Mouse (Mus musculus): Measurements from ENCODE around the gene Daxx. TPM values are rescaled to one million over a fixed set of nuclear protein-coding genes. Genes with fewer than 3 reads are reported as not detected.

Gene Daxx
- polyA plus RNA-seq, 1 experiment: 1.4 TPM

GRCm38 (mm10) chr17:33926207-33926932, 17.2 kb downstream of the Daxx start:
- peaks cover 74% of the 10 kb centered on the region for H3K4me1 ChIP-seq (ENCODE audit: control insufficient read depth)
- H3K27me3 ChIP-seq (ENCODE audit: control insufficient read depth): peaks cover 2% of the 10 kb centered on the region; the same call in 1 of the 2 replicates
- H3K36me3 ChIP-seq (ENCODE audit: control insufficient read depth): peaks cover 42% of the 10 kb centered on the region
- H3K9me3 ChIP-seq (ENCODE audit: control insufficient read depth, low read length): peaks cover 4% of the 10 kb centered on the region
- TF ChIP-seq TAL1 (IDR thresholded peaks at IDR 0.05; ENCODE audit: low read length) (no peak), GATA1 (IDR thresholded peaks at IDR 0.05; ENCODE audit: low read length) (no peak)
- no peak overlapping the region for H3K4me3 ChIP-seq (replicated peaks)

- peaks cover 51% of the 10 kb centered on the region for H3K36me3 ChIP-seq (ENCODE audit: control insufficient read depth)
- H3K4me3 ChIP-seq (replicated peaks): peak overlapping the region; percentile 95
- peaks cover 15% of the 10 kb centered on the region for H3K9me3 ChIP-seq (ENCODE audit: control insufficient read depth, low read length)
- peaks cover 70% of the 10 kb centered on the region for H3K4me1 ChIP-seq (ENCODE audit: control insufficient read depth)
- TF ChIP-seq TAL1 (IDR thresholded peaks at IDR 0.05; ENCODE audit: low read length): no peak
- TF ChIP-seq GATA1 (IDR thresholded peaks at IDR 0.05; ENCODE audit: low read length): no peak
- H3K27me3 ChIP-seq (ENCODE audit: control insufficient read depth): peaks cover 2% of the 10 kb centered on the region; the same call in 1 of the 2 replicates
These were observed 19.2 kb downstream of the Daxx start for GRCm38 (mm10) chr17:33928251-33928947.

GRCm38 (mm10) chr17:33929371-33930279, 20.4 kb downstream of the Daxx start, which contains the start of gene Rgl2:
TSS of gene Rgl2 (plus strand) at chr17:33929543.
- TF ChIP-seq GATA1 (IDR thresholded peaks at IDR 0.05; ENCODE audit: low read length) (no peak), TAL1 (IDR thresholded peaks at IDR 0.05; ENCODE audit: low read length) (no peak)
- peaks cover 15% of the 10 kb centered on the region for H3K9me3 ChIP-seq (ENCODE audit: control insufficient read depth, low read length)
- H3K36me3 ChIP-seq (ENCODE audit: control insufficient read depth): peaks cover 54% of the 10 kb centered on the region
- H3K4me3 ChIP-seq (replicated peaks): peak within 1 kb of the TSS; percentile 95
- H3K4me1 ChIP-seq (ENCODE audit: control insufficient read depth): peaks cover 69% of the 10 kb centered on the region
- peaks cover 2% of the 10 kb centered on the region; the same call in 1 of the 2 replicates for H3K27me3 ChIP-seq (ENCODE audit: control insufficient read depth)

DNA sequence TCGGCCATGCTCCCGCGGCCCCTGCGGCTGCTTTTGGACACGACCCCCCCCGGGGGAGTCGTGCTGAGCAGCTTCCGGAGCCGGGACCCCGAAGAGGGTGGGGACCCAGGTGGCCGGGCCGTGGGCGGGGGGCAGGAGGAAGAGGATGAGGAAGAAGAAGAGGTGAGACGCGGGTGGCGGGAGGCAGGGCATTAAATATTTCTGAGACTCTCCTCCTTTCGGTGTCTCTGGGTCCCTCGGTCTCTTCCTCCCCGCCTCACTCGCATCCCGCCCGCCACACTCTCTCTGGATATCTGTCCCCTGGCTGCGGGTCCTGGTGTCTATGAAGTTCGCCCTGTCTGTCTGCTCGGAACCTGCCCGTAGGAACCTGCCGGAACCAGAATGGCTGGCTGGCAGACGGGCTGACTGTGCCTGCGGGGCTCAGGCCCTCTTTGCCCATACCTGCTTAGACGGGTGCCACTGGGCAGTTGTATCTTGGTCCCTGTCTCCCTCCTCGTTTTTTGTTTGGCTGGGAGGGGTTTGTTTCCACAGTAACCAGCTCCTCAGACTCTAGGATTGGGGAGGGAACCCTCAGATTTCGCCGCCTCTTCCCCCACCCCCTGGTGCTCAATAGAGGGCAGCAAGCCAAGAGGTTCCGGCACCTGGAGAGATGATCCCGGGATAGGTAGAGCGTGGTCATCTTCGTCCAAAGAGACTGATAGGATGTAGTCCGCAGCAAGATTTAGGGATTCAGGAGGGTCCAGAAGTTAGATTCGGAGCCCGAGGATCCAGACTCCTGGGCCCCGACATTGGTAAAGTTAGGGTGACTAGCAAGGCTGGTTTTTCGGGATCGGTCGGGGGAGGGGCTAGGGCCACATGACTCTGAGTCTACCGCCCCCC, 21.3 kb downstream of the Daxx start:
- H3K36me3 ChIP-seq (ENCODE audit: control insufficient read depth): peaks cover 54% of the 10 kb centered on the region
- no peak for TF ChIP-seq GATA1 (IDR thresholded peaks at IDR 0.05; ENCODE audit: low read length)
- no peak for TF ChIP-seq TAL1 (IDR thresholded peaks at IDR 0.05; ENCODE audit: low read length)
- H3K9me3 ChIP-seq (ENCODE audit: control insufficient read depth, low read length): peaks cover 11% of the 10 kb centered on the region
- peaks cover 70% of the 10 kb centered on the region for H3K4me1 ChIP-seq (ENCODE audit: control insufficient read depth)
- H3K27me3 ChIP-seq (ENCODE audit: control insufficient read depth): peaks cover 2% of the 10 kb centered on the region; the same call in 1 of the 2 replicates
- peak overlapping the region; percentile 95 for H3K4me3 ChIP-seq (replicated peaks)

GRCm38 (mm10) chr17:33931159-33931866, 22.1 kb downstream of the Daxx start:
- Histone ChIP-seq H3K9me3 (ENCODE audit: control insufficient read depth, low read length) (peaks cover 11% of the 10 kb centered on the region), H3K4me3 (replicated peaks) (peak overlapping the region; percentile 95), H3K4me1 (ENCODE audit: control insufficient read depth) (peaks cover 73% of the 10 kb centered on the region), H3K36me3 (ENCODE audit: control insufficient read depth) (peaks cover 48% of the 10 kb centered on the region), H3K27me3 (ENCODE audit: control insufficient read depth) (peaks cover 2% of the 10 kb centered on the region; the same call in 1 of the 2 replicates)
- TF ChIP-seq TAL1 (IDR thresholded peaks at IDR 0.05; ENCODE audit: low read length) (no peak), GATA1 (IDR thresholded peaks at IDR 0.05; ENCODE audit: low read length) (no peak)

DNA sequence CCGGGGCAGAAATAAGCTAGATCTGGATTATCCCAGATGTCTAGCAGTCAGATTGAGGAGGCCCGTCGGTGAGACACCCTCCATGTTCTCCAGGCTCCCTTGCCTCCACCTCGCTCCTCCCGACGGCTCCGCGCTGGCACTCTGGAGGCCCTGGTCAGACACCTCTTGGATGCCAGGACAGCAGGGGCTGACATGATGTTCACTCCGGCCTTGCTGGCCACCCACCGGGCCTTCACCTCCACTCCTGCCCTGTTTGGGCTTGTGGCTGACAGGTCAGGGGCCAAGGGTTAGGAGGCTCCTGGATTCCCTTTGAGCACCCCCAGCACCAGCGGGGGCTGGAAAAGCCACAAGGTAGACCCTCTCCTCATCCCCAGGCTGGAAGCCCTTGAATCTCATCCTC, 22.7 kb downstream of the Daxx start:
- H3K4me1 ChIP-seq (ENCODE audit: control insufficient read depth): peaks cover 74% of the 10 kb centered on the region
- peaks cover 2% of the 10 kb centered on the region; the same call in 1 of the 2 replicates for H3K27me3 ChIP-seq (ENCODE audit: control insufficient read depth)
- TF ChIP-seq GATA1 (IDR thresholded peaks at IDR 0.05; ENCODE audit: low read length): no peak
- TF ChIP-seq TAL1 (IDR thresholded peaks at IDR 0.05; ENCODE audit: low read length): no peak
- H3K4me3 ChIP-seq (replicated peaks): no peak overlapping the region
- peaks cover 47% of the 10 kb centered on the region for H3K36me3 ChIP-seq (ENCODE audit: control insufficient read depth)
- H3K9me3 ChIP-seq (ENCODE audit: control insufficient read depth, low read length): peaks cover 11% of the 10 kb centered on the region

- Histone ChIP-seq H3K4me1 (ENCODE audit: control insufficient read depth) (peaks cover 76% of the 10 kb centered on the region), H3K36me3 (ENCODE audit: control insufficient read depth) (peaks cover 47% of the 10 kb centered on the region)
- TF ChIP-seq TAL1 (IDR thresholded peaks at IDR 0.05; ENCODE audit: low read length) (no peak), GATA1 (IDR thresholded peaks at IDR 0.05; ENCODE audit: low read length) (no peak)
These were observed 23.2 kb downstream of the Daxx start for GRCm38 (mm10) chr17:33932448-33932847.

More at GRCm38 (mm10) chr17:33932448-33932847, 23.2 kb downstream of the Daxx start:
- Histone ChIP-seq H3K9me3 (ENCODE audit: control insufficient read depth, low read length) (peaks cover 11% of the 10 kb centered on the region), H3K4me3 (replicated peaks) (no peak overlapping the region), H3K27me3 (ENCODE audit: control insufficient read depth) (peaks cover 2% of the 10 kb centered on the region; the same call in 1 of the 2 replicates)

Measured in erythroblast, embryonic 14.5 days (primary cell).